Mouse (Mus musculus): Measurements from ENCODE around the gene Ppih. TPM values are rescaled to one million over a fixed set of nuclear protein-coding genes. Genes with fewer than 3 reads are reported as not detected.
"Not testable (repeated sequence)": the region's sequence is repeated elsewhere in the genome, so short reads cannot be mapped to it uniquely, and the experiment has no call there.

The Ppih gene
- polyA plus RNA-seq, 1 experiment = 17.0 TPM

GRCm38 (mm10) chr4:119297361-119297760 lies 23.0 kb downstream of the Ppih start:
- Histone ChIP-seq H3K4me1 (ENCODE audit: control insufficient read depth, insufficient read depth, insufficient read length, low read length) (peaks cover 6% of the 10 kb centered on the region; the same call in 1 of the 2 replicates), H3K27ac (replicated peaks; ENCODE audit: low read depth, low read length) (no peak overlapping the region), H3K4me3 (ENCODE audit: insufficient read depth, low read depth, low read length) (no peak overlapping the region)

GRCm38 (mm10) chr4:119295134-119295453 lies 25.3 kb downstream of the Ppih start:
- no peak overlapping the region for H3K27ac ChIP-seq (replicated peaks; ENCODE audit: low read depth, low read length)
- peak overlapping the region; percentile 72 for H3K4me3 ChIP-seq (ENCODE audit: insufficient read depth, low read depth, low read length)
- peaks cover 9% of the 10 kb centered on the region for H3K4me1 ChIP-seq (ENCODE audit: control insufficient read depth, insufficient read depth, insufficient read length, low read length)

DNA sequence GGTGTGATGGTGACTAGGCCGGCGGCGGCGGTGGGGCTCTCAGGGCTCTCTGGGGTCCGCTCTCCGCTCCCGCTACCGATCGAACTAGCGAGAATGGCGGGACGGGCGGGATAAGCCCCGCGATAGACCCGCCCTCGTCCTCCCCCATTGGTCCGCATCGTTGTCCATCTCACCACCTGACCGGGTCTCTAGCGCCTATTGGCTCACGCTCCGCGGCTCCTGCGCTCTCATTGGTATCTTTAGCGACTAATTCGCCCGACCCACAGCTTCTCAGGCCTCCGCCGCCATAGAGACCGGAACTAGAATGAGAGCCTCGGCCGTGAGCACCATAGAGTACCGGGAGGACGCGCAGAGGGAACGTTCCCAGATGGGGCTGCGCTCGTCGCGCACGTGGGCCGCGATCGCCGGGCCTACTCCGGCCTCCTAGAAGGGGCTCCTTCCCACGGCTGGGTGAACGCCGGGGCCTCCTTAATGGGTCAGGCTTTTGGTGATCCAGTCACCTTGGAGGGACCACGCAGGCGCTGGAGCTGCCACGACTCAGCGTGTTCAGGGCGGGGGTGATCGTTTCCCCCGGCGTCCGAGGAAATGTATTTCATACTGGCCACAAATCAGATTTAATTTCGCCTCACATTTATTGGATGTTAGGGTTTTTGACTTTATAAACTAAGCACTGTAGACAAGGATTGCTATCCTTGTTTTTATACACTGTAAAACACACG lies 25.8 kb downstream of the Ppih start, which contains the start of gene Ybx1:
Gene Ybx1 (minus strand): TSS at position 190 of the 719 bp plus-strand sequence.
- peak within 1 kb of the TSS; percentile 77 for H3K27ac ChIP-seq (replicated peaks; ENCODE audit: low read depth, low read length)
- H3K4me1 ChIP-seq (ENCODE audit: control insufficient read depth, insufficient read depth, insufficient read length, low read length) = peaks cover 9% of the 10 kb centered on the region
- peak within 1 kb of the TSS; percentile 81 for H3K4me3 ChIP-seq (ENCODE audit: insufficient read depth, low read depth, low read length)

GRCm38 (mm10) chr4:119293574-119294258 lies 26.6 kb downstream of the Ppih start:
- peaks cover 11% of the 10 kb centered on the region for H3K4me1 ChIP-seq (ENCODE audit: control insufficient read depth, insufficient read depth, insufficient read length, low read length)
- H3K4me3 ChIP-seq (ENCODE audit: insufficient read depth, low read depth, low read length) = peak overlapping the region; percentile 81
- peak overlapping the region; percentile 55 for H3K27ac ChIP-seq (replicated peaks; ENCODE audit: low read depth, low read length)

DNA sequence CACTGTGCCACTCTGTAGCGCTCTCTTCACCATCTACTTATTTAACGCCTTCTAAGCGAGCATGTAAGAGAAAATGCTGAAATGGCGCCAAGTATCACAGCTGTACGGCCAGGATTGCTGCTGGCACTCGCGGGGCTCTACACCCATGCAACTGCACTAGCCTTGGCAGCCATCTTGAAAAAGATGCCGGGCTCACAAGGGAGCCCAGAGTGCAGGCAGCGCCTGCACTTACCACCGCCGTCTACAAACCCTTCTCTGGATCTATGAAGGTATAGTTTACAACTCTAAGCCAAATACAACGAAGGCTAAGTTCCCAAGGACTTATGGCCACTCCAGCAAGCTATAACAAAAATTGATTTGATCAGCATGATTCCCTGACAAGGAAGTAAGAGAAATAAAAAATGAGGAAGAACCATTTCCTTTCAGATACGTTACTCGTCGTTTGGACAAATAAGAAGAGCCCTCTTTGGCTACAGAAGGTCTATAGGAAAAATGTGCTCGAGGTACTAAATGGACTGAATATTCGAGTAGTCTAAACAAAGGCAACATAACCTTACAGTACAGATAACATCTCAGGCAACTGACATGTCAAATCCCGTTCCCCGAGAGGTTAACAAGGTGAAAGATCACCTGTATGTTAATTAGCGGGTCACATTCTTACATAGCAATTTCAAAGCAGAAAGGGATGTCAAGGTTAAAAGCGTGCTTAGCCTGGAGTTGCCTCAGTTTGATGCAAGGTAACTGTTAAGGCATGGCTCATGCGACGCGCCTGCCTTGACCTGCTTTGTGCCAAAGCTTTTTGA lies 27.4 kb downstream of the Ppih start:
- H3K4me1 ChIP-seq (ENCODE audit: control insufficient read depth, insufficient read depth, insufficient read length, low read length) = peaks cover 12% of the 10 kb centered on the region
- peak overlapping the region; percentile 55 for H3K27ac ChIP-seq (replicated peaks; ENCODE audit: low read depth, low read length)
- peak overlapping the region; percentile 81 for H3K4me3 ChIP-seq (ENCODE audit: insufficient read depth, low read depth, low read length)

DNA sequence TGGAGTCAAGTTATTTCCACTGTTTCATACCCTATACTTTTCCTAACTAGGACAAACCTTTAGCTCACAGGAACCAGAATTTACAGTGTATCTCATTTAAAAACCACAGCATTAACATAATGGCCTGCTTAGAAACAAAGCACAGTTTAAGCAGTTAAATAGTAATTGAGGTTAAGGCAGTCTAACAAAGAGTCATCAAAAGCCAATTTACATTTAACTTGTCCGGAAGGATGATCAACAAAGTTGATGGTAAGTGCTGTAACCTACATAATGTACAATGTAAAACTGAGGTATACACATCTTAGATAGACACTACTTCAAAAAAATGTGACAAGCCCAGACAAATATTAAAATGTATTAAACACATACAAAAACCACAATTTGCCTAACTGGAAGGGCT lies 28.4 kb downstream of the Ppih start:
- no peak overlapping the region for H3K4me3 ChIP-seq (ENCODE audit: insufficient read depth, low read depth, low read length)
- no peak overlapping the region for H3K27ac ChIP-seq (replicated peaks; ENCODE audit: low read depth, low read length)
- peaks cover 12% of the 10 kb centered on the region for H3K4me1 ChIP-seq (ENCODE audit: control insufficient read depth, insufficient read depth, insufficient read length, low read length)

DNA sequence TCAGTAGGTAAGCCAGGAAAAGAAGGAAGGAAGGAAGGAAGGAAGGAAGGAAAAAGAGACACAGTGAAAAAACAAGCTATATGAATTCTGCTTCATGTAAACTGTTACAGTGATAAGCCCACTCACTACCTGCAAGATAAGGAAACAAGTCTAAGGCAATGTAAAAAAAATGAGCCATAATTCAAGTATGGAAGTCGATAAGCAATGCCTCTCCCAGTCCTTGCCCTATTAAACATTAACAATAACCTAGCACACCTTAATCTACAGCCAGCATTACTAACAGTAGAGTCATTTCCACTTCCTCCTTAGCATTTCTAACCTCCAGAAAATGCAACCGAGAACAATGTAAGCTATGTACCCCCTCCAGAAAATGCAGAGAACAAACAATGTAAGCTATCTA lies 35.0 kb downstream of the Ppih start:
- Histone ChIP-seq H3K4me1 (ENCODE audit: control insufficient read depth, insufficient read depth, insufficient read length, low read length) (peaks cover 4% of the 10 kb centered on the region), H3K27ac (replicated peaks; ENCODE audit: low read depth, low read length) (no peak overlapping the region), H3K4me3 (ENCODE audit: insufficient read depth, low read depth, low read length) (no peak overlapping the region)

DNA sequence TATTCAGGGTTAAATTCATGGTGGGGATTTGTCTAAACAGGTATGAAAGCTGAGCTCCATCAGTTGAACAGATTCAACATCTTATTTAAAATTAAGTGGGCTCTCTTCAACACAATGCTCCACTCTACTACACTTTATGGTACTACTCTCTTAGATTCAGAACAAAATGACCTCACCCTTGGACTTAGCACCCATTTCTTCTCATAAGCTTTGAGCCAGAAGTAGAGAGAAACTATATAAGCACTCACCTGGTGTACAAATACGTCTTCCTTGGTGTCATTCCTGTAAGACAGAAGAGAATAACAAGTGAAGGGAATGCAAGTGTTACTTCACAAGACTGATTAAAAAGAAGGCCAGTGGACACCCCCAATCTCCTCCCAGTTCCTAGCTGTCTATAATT lies 35.5 kb downstream of the Ppih start:
- no peak overlapping the region for H3K27ac ChIP-seq (replicated peaks; ENCODE audit: low read depth, low read length)
- H3K4me3 ChIP-seq (ENCODE audit: insufficient read depth, low read depth, low read length) = no peak overlapping the region

DNA sequence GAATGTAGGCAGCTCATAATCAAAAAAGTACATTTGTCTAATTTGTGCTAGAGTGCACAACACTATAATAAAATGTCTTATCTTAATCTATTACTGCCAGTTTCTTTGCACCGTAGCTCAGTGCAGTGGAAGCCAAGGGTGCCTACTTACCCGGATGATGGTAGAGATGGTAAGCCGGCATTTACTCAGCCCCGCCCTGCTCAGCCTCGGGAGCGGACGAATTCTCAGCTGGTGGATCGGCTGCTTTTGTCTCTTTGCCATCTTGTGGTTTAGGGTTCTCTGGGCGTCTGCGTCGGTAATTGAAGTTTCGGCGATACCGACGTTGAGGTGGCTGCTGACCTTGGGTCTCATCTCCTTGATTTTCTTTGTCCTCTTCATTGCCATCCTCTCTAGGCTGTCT lies 41.6 kb downstream of the Ppih start:
- H3K4me1 ChIP-seq (ENCODE audit: control insufficient read depth, insufficient read depth, insufficient read length, low read length) = not testable (repeated sequence)

More for the DNA sequence above, 35.5 kb downstream of the Ppih start:
- H3K4me1 ChIP-seq (ENCODE audit: control insufficient read depth, insufficient read depth, insufficient read length, low read length) = peaks cover 3% of the 10 kb centered on the region

GRCm38 (mm10) chr4:119275726-119276125 lies 44.6 kb downstream of the Ppih start:
- peaks cover 6% of the 10 kb centered on the region; the same call in 1 of the 2 replicates for H3K4me1 ChIP-seq (ENCODE audit: control insufficient read depth, insufficient read depth, insufficient read length, low read length)
- peak overlapping the region; percentile 97 for H3K27ac ChIP-seq (replicated peaks; ENCODE audit: low read depth, low read length)
- no peak overlapping the region for H3K4me3 ChIP-seq (ENCODE audit: insufficient read depth, low read depth, low read length)

More for the DNA sequence above, 41.6 kb downstream of the Ppih start:
- H3K4me3 ChIP-seq (ENCODE audit: insufficient read depth, low read depth, low read length); H3K27ac ChIP-seq (replicated peaks; ENCODE audit: low read depth, low read length): not testable (repeated sequence)

- Histone ChIP-seq H3K4me1 (ENCODE audit: control insufficient read depth, insufficient read depth, insufficient read length, low read length) (peaks cover 6% of the 10 kb centered on the region; the same call in 1 of the 2 replicates), H3K4me3 (ENCODE audit: insufficient read depth, low read depth, low read length) (no peak overlapping the region), H3K27ac (replicated peaks; ENCODE audit: low read depth, low read length) (peak overlapping the region; percentile 97)
Observed at GRCm38 (mm10) chr4:119275226-119275625, 45.1 kb downstream of the Ppih start.

- H3K27ac ChIP-seq (replicated peaks; ENCODE audit: low read depth, low read length) = peak overlapping the region; percentile 96
- H3K4me1 ChIP-seq (ENCODE audit: control insufficient read depth, insufficient read depth, insufficient read length, low read length) = peaks cover 6% of the 10 kb centered on the region; the same call in 1 of the 2 replicates
- no peak overlapping the region for H3K4me3 ChIP-seq (ENCODE audit: insufficient read depth, low read depth, low read length)
Observed at GRCm38 (mm10) chr4:119274627-119275026, 45.7 kb downstream of the Ppih start.

GRCm38 (mm10) chr4:119266606-119267005 lies 53.7 kb downstream of the Ppih start:
- Histone ChIP-seq H3K27ac (replicated peaks; ENCODE audit: low read depth, low read length) (peak overlapping the region; percentile 38), H3K4me1 (ENCODE audit: control insufficient read depth, insufficient read depth, insufficient read length, low read length) (peaks cover 8% of the 10 kb centered on the region; the same call in 1 of the 2 replicates), H3K4me3 (ENCODE audit: insufficient read depth, low read depth, low read length) (no peak overlapping the region)

DNA sequence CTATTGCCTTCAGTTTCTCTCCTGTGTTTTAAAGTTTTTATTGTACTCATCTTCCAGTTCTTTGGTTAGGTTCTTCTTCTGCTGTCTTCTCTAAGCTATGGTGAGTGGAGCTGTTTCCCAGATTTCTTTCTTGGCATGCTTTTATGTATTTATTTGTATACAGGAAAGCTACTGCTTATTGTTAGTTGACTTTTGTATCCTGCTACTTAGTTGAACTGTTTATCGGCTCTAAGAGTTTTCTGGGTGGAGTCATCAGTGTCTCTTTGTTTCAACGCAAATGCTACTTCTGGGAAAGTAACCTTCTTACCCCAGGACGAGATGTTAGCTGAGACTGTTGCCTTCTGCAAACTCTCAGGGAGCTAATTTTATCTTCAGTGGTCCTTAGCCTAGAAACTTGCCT lies 56.9 kb downstream of the Ppih start:
- H3K4me3 ChIP-seq (ENCODE audit: insufficient read depth, low read depth, low read length) = no peak overlapping the region
- peaks cover 19% of the 10 kb centered on the region for H3K4me1 ChIP-seq (ENCODE audit: control insufficient read depth, insufficient read depth, insufficient read length, low read length)
- H3K27ac ChIP-seq (replicated peaks; ENCODE audit: low read depth, low read length) = peak overlapping the region; percentile 96

DNA sequence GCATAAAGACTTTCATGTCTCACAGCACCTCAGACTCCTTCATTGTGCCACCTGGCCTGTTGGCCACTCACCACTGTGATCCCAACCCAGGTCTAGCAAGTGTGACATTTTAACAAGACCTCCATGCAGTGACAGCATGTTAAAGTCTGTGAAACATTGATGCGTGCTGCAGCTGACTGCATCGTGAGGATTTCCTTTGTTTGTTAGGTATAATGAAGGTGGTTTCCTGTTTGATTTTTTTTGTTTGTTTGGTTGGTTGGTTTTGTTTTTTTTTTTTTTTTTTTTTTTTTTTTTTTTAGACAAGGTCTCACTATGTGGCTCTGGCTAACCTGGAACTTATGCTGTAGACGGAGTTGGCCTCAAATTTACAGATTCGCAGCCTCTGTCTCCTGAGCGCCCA lies 57.9 kb downstream of the Ppih start:
- Histone ChIP-seq H3K4me1 (ENCODE audit: control insufficient read depth, insufficient read depth, insufficient read length, low read length) (peaks cover 26% of the 10 kb centered on the region), H3K27ac (replicated peaks; ENCODE audit: low read depth, low read length) (peak overlapping the region; percentile 99), H3K4me3 (ENCODE audit: insufficient read depth, low read depth, low read length) (no peak overlapping the region)

Data from brown adipose tissue, adult 24 weeks (tissue).